Mouse (Mus musculus) embryonic facial prominence, embryonic 15.5 days (tissue): ENCODE measurements at regions not wholly inside any gene's neighbourhood (a gene's known extent, or its start where the extent isn't known, plus 50 kb on each side); places are given as distances from the start of the nearest gene placed in this dataset.
A peak's percentile ranks its signal among the peaks of the same experiment; 100 is the strongest.

ENCODE experiments used
- ATAC-seq: fragments of 200-750 bp; cut with Nextera tagmentation; 2 replicates; pipeline ENCODE4 v1.8.0; 2017; ENCODE audit warnings: low read depth, moderate TSS enrichment; ENCODE audit not compliant: insufficient number of reproducible peaks, low FRiP score, low TSS enrichment
- H3K27ac ChIP-seq: fragments of 300-500 bp; sonication (generic); replicated peaks from 2 replicates; pipeline ENCODE4 v1.5.1; 2015; ENCODE audit warnings: mild to moderate bottlenecking, inconsistent platforms
- H3K27me3 ChIP-seq: fragments of 300-500 bp; sonication (generic); 2 replicates; pipeline ENCODE4 v1.6.1; 2015; ENCODE audit warnings: inconsistent platforms
- H3K36me3 ChIP-seq: fragments of 300-500 bp; sonication (generic); 2 replicates; pipeline ENCODE4 v1.6.1; 2015; ENCODE audit warnings: mild to moderate bottlenecking, inconsistent platforms
- H3K4me1 ChIP-seq: fragments of 300-500 bp; sonication (generic); 2 replicates; pipeline ENCODE4 v1.6.1; 2015; ENCODE audit warnings: inconsistent platforms
- H3K4me2 ChIP-seq: fragments of 300-500 bp; sonication (generic); replicated peaks from 2 replicates; pipeline ENCODE4 v1.6.1; 2015; ENCODE audit warnings: mild to moderate bottlenecking, inconsistent platforms
- H3K4me3 ChIP-seq: fragments of 300-500 bp; sonication (generic); replicated peaks from 2 replicates; pipeline ENCODE4 v1.5.1; 2015; ENCODE audit warnings: mild to moderate bottlenecking, inconsistent platforms
- H3K9ac ChIP-seq: fragments of 300-500 bp; sonication (generic); 2 replicates; pipeline ENCODE4 v1.6.1; 2015; ENCODE audit warnings: inconsistent platforms
- H3K9me3 ChIP-seq: fragments of 300-500 bp; sonication (generic); replicated peaks from 2 replicates; pipeline ENCODE4 v1.6.1; 2016; ENCODE audit warnings: inconsistent platforms
- WGBS: fragments of 180-500 bp; shearing (Covaris S2); methylation state at CpG from one replicate; pipeline ENCODE4 v1.1.7; 2015; 5-methylcytosine and 5-hydroxymethylcytosine counted together

DNA sequence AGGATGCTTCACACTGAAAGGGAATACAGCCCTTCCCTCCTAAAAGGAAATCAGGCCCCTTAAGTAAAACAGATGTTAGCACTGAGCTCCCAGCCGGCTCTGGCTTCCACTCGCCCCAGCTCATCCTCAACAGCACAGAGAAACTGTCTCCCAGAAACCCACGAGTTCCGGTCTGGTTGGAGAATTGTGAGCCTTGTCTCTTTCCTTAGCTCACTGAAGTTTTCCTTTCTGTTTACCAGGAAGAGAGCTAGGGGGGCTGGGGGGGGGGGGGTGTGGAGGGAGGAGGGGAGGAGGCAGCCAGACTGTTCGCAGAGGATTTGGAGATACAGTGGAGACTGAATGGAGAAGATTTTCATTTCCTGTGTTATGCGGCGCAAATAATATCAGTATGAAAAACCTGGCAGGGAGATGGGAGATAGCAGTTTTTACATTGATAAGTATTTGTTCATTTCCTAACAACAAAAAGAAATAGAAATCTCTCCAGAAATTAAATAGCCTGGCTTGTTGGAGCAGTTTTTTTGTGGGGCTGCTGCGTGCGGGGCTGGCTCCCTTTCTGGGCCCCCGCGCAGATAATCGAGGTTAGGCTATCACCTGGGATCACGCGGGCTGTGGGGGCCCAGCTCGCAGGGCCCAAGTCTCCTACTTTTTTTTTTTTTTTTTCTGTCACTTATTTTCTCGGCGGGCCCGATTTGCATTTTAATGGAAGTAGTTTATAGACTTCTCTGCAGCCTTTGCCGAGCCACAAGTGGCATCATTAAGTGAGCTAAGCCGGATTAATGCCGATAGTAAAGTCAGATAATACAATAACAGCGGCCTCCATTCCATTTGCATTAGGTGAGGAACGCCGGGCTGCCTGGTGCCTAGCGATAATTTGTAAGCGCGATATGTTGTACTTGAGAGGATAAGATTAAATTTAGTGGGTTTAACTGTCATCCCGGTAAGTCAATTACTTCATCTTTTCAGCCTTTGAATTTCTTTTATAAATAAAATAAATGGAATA lies 235.5 kb downstream of the Insig2 start:
- Histone ChIP-seq H3K27me3 (0 out of 2 replicates have a peak, but pooled peaks cover 3% of the 10 kb centered on the region), H3K4me2 (peak overlapping the region; percentile 50), H3K27ac (peak overlapping the region; percentile 55; the same call in 1 of the 2 replicates), H3K9ac (no peak overlapping the region), H3K9me3 (no peaks in the 10 kb centered on the region), H3K4me3 (peak overlapping the region; percentile 32), H3K4me1 (0 out of 2 replicates have a peak, but pooled peaks cover 8% of the 10 kb centered on the region), H3K36me3 (no peaks in the 10 kb centered on the region)
- no peak for ATAC-seq
- 6% methylated on average over 28 of the region's 28 CpGs for WGBS

DNA sequence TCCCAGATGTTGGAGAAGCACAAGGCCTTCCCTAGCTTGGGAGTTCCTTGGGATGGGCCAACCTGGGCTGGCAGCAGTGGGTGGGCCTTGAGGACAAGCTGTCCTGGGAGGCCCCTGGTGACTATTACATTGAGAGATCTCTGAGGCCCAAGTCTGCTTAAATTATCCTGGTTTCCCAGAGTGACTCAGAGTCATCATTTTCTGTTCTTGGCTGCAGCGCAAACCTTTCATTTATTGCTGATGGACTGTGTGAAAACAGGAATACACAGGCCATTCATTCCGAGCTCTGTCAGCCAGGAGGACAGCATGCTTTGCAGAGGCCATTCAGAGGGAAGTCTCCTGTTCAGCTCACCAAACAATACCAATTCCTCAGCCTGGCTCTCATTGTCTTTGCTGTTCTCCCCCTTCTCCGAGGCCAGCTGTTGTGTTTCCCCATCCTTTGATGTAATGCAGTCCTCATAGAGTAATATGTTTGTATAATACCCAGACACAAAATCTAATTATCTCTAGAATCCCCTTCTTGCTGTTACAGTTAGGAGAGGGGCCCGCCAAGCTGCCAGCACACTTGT lies 220.5 kb downstream of the Insig2 start:
- Histone ChIP-seq H3K27ac (peak overlapping the region; percentile 58; the same call in 1 of the 2 replicates), H3K4me3 (no peak overlapping the region), H3K4me1 (peaks cover 18% of the 10 kb centered on the region), H3K9ac (no peak overlapping the region), H3K36me3 (no peaks in the 10 kb centered on the region), H3K27me3 (no peaks in the 10 kb centered on the region), H3K4me2 (no peak overlapping the region), H3K9me3 (no peaks in the 10 kb centered on the region)
- ATAC-seq = peak; percentile 61
- WGBS = 37% methylated on average over 4 of the region's 4 CpGs

DNA sequence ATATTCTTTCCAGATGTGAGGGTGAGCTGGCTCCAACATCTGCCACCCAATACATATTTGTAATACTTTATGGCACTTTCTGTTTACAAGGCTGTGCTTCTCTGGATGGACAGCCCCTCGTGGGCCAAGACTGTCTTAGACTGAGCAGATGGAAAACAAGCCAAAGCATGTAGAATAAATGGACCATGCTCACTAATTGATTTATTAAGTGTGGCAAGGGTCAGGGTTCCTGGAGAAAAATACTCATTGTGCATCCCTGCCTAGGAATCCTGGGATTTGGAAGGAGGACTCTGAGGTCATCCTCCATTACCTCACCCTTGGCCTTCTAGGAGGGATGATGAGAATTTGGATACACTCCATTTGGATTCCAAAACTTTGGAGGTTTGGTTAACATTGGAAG lies 219.9 kb downstream of the Insig2 start:
- WGBS = 21% methylated on average over 1 of the region's 1 CpGs
- no peak for ATAC-seq
- no peak overlapping the region for H3K9ac ChIP-seq
- H3K9me3 ChIP-seq = no peaks in the 10 kb centered on the region
- H3K27me3 ChIP-seq = no peaks in the 10 kb centered on the region
- H3K36me3 ChIP-seq = no peaks in the 10 kb centered on the region
- H3K27ac ChIP-seq = no peak overlapping the region
- peaks cover 18% of the 10 kb centered on the region for H3K4me1 ChIP-seq
- no peak overlapping the region for H3K4me3 ChIP-seq
- H3K4me2 ChIP-seq = no peak overlapping the region

DNA sequence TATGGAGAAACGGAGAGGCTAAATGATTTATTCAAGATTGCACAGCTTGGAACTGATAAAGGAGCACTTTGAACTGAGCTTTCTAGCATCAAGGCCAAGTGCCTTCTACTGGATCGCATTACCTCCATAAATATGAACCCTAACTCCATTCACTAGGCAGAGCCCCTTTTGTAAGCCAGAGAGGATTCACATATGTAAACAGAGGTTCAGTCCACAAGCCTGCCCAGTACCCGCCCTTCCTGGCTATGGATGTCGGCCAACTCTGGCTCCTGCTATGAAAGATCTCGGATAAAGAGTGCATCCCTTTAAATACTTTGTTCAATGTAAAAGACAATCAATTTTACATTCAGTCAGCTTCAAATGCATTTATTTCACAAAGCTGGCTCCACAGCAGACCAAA lies 215.8 kb downstream of the Insig2 start:
- no peak for ATAC-seq
- H3K4me2 ChIP-seq = no peak overlapping the region
- no peaks in the 10 kb centered on the region for H3K36me3 ChIP-seq
- no peaks in the 10 kb centered on the region for H3K27me3 ChIP-seq
- H3K9ac ChIP-seq = no peak overlapping the region
- WGBS = 48% methylated on average over 5 of the region's 5 CpGs
- H3K4me1 ChIP-seq = peaks cover 15% of the 10 kb centered on the region
- no peak overlapping the region for H3K4me3 ChIP-seq
- no peaks in the 10 kb centered on the region for H3K9me3 ChIP-seq
- H3K27ac ChIP-seq = no peak overlapping the region

DNA sequence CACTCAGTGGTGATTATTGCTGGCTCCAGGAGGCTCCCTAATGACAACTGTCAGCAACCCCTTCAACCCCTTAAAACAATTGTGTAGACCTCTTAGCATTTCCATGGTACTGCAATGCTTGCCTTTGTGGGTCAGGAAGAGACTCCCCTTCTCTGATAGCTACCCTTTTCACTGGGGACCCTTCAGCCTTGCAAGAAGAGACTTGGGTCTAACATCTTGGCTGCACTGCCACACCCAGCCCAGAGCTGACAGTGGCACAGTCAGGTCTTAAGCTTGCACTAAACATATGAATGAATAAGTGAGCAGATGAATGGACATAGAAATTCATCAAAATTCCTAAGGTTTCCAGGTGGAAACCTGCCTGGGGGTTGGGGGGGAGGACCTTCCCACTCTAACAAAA lies 209.0 kb downstream of the Insig2 start:
- ATAC-seq = no peak
- Histone ChIP-seq H3K36me3 (no peaks in the 10 kb centered on the region), H3K4me2 (no peak overlapping the region), H3K27me3 (peaks cover 18% of the 10 kb centered on the region; the same call in 1 of the 2 replicates), H3K9ac (no peak overlapping the region), H3K4me3 (no peak overlapping the region), H3K27ac (no peak overlapping the region), H3K9me3 (no peaks in the 10 kb centered on the region), H3K4me1 (no peaks in the 10 kb centered on the region; the same call in 1 of the 2 replicates)

DNA sequence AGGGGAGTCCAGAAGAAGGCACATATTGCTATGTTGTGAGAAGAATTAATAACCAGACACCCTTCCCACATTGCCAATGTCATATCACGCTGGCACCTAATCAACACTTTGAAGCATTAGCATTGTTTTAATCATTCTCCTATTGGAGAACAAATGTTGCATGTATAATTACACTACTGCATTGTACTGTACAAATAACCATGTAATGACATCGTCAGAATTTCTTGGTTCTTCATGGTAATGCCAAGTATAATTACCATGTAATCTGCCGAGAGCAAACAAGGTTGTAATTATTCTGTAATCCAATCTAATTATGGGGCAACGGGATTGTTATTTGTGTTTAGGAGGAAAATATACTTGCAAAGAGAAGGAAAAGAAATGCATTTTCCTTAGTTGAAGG lies 196.1 kb downstream of the Insig2 start:
- H3K36me3 ChIP-seq = no peaks in the 10 kb centered on the region
- 59% methylated on average over 4 of the region's 4 CpGs for WGBS
- no peaks in the 10 kb centered on the region for H3K9me3 ChIP-seq
- H3K4me3 ChIP-seq = no peak overlapping the region
- ATAC-seq = no peak
- H3K27ac ChIP-seq = no peak overlapping the region
- H3K9ac ChIP-seq = no peak overlapping the region
- H3K4me1 ChIP-seq = no peaks in the 10 kb centered on the region
- no peak overlapping the region for H3K4me2 ChIP-seq
- H3K27me3 ChIP-seq = no peaks in the 10 kb centered on the region

DNA sequence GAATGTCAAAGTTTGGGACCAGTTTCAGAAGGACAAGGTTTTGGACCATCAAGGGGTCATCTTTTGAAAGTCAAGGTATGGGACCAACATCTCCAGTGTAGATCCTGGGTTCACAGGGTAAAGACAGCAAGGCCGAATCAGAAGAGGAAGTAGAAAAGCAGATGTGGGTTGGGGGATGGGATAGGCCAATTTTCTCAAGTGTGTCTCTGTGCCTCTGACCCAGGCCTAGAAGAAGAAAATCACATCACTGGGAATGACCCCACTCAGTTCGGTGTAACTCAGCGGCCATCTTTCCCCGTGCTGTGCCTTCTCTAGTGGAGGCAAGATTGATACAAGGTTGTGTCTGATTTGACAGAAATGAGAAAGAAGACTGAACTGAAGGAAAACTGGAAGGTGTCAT lies 195.5 kb downstream of the Insig2 start:
- ATAC-seq = no peak
- Histone ChIP-seq H3K9ac (no peak overlapping the region), H3K27ac (no peak overlapping the region), H3K4me3 (no peak overlapping the region), H3K4me2 (no peak overlapping the region), H3K9me3 (no peaks in the 10 kb centered on the region), H3K27me3 (no peaks in the 10 kb centered on the region), H3K4me1 (no peaks in the 10 kb centered on the region), H3K36me3 (no peaks in the 10 kb centered on the region)
- WGBS = 91% methylated on average over 4 of the region's 4 CpGs

DNA sequence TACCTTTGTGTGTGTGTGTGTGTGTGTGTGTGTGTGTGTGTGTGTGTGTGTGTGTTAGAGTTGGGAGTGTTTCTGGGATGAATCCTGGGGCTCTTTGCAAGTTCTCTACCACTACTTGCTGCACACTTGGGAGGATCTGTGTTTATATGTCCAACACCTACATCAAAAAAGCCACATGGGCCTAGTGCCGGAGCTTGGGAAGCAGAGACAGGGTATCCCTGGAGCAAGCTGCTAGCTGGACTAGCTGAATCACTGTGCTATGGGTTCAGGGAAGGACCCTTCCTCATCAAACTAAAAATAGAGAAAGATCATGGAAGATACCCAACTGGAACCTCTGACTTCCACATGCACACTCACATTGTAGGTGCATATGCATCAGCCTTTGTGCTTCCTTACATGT lies 187.4 kb downstream of the Insig2 start:
- H3K4me1 ChIP-seq = no peaks in the 10 kb centered on the region
- H3K9ac ChIP-seq = no peak overlapping the region
- H3K4me3 ChIP-seq = no peak overlapping the region
- H3K9me3 ChIP-seq = no peaks in the 10 kb centered on the region
- 83% methylated on average over 1 of the region's 1 CpGs for WGBS
- no peak overlapping the region for H3K4me2 ChIP-seq
- ATAC-seq = no peak
- no peaks in the 10 kb centered on the region for H3K27me3 ChIP-seq
- H3K27ac ChIP-seq = no peak overlapping the region
- no peaks in the 10 kb centered on the region for H3K36me3 ChIP-seq

DNA sequence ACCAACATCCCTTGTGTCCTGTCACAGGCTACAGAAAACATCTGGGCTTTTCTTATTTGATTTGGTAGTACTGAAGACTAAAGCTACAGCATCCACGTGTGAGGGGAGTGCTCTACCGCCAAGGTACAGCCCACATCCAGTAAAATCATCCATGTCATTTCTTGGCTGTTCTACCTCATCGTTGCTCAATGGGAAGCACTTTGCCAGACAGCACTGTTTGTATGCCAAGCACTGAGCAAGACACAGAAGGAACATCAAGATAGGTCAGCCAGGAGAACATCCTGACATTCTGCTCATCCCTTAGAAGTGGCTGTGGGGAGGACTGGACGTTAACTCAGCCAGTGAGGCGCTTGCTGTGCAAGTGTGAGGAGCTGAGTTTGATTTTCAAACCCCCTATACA lies 178.9 kb downstream of the Insig2 start:
- WGBS = 76% methylated on average over 5 of the region's 5 CpGs
- no peak for ATAC-seq
- H3K9me3 ChIP-seq = no peaks in the 10 kb centered on the region
- no peaks in the 10 kb centered on the region for H3K4me1 ChIP-seq
- H3K9ac ChIP-seq = no peak overlapping the region
- H3K27ac ChIP-seq = no peak overlapping the region
- H3K36me3 ChIP-seq = no peaks in the 10 kb centered on the region
- no peak overlapping the region for H3K4me2 ChIP-seq
- H3K4me3 ChIP-seq = no peak overlapping the region
- peaks cover 6% of the 10 kb centered on the region for H3K27me3 ChIP-seq

DNA sequence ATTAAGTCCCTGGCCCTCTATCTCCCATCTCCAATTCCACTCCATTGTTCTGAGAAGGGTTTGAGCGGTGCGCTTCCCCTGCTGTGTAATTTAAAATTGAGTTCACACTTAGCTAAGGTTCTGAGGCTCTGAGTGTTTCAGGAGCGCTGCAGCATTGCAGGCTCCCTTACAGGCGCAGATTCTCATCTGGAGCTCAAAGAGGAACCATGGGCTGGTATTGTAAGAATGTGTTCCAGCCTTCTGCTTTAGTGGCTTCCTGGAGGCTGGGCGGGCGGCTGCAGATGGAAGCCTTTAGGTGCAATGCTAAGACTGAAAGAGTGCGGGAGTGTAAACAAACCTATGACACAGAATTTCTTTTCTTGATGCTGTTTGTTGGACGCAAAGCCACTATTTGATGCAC lies 177.8 kb downstream of the Insig2 start:
- no peaks in the 10 kb centered on the region for H3K4me1 ChIP-seq
- H3K9me3 ChIP-seq = no peaks in the 10 kb centered on the region
- 25% methylated on average over 8 of the region's 8 CpGs for WGBS
- no peak overlapping the region for H3K4me3 ChIP-seq
- H3K4me2 ChIP-seq = no peak overlapping the region
- no peaks in the 10 kb centered on the region for H3K36me3 ChIP-seq
- H3K9ac ChIP-seq = no peak overlapping the region
- H3K27ac ChIP-seq = no peak overlapping the region
- H3K27me3 ChIP-seq = peaks cover 6% of the 10 kb centered on the region
- no peak for ATAC-seq

DNA sequence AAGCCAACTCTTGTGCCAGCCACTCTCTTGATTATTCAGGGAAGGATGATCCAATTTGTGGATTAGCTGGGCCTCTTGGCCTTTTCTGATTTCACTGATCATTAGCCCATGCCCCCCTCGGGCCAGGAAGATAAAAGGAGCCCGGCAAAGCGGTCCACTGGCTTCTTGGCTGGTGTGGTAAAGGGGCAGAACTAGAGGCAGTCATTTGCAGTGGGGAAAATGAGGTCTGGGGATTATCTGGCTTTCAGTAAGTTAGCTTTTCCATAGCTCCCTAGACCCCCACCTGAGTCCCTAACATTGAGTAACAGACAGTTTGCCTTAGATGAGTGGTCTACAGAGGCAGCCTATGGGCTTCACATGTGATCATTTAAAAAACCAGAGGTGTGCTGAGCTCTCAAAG lies 163.7 kb downstream of the Insig2 start:
- Histone ChIP-seq H3K9me3 (no peaks in the 10 kb centered on the region), H3K27me3 (no peaks in the 10 kb centered on the region; the same call in 1 of the 2 replicates), H3K9ac (no peak overlapping the region), H3K36me3 (no peaks in the 10 kb centered on the region), H3K4me1 (no peaks in the 10 kb centered on the region), H3K4me2 (no peak overlapping the region), H3K4me3 (no peak overlapping the region), H3K27ac (no peak overlapping the region)
- ATAC-seq = no peak
- 25% methylated on average over 3 of the region's 3 CpGs for WGBS
